Mouse (Mus musculus) cortical plate, adult 2 months (tissue): ENCODE data around the gene Ncbp1.

ENCODE experiments used
- CTCF ChIP-seq: fragments of 200-500 bp; IDR thresholded peaks from 2 replicates; pipeline ENCODE4 v1.5.1; 2011; ENCODE audit warnings: mild to moderate bottlenecking, control low read depth, low read length; ENCODE audit not compliant: insufficient read depth; ENCODE audit errors: extremely low read depth
- POLR2A ChIP-seq: fragments of 200-500 bp; IDR thresholded peaks from 2 replicates; pipeline ENCODE4 v1.6.1; 2011; ENCODE audit warnings: mild to moderate bottlenecking, low read length, control low read depth; ENCODE audit not compliant: insufficient read depth; ENCODE audit errors: extremely low read depth

- peak; percentile 66 for TF ChIP-seq CTCF
- TF ChIP-seq POLR2A: no peak
Observed at GRCm38 (mm10) chr4:46130221-46130620, 8.2 kb upstream of the Ncbp1 start.
